In the genomic region with DNA sequence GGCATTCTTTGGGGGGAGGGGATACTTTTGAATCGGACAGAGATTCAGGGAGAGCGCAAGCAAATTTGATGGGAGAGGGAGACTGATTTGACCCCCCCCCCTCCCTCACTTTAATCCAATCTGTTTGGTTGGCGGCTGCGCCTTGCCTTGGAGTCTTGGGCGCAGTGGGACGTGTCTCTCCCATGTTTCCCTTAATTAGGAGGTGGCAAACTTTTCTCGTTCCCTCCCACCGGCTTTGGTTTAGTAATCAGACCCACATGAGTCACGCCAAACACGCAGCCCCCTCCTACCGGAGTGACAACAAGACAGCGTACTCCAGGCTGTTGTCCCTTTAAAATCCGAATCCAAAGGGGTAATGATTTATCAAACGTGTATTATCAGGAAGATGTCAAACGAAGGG, we compare ENCODE assay signal across 15 mouse cellular contexts. TPM values are rescaled to one million over a fixed set of nuclear protein-coding genes. Genes with fewer than 3 reads are reported as not detected.
A peak's percentile ranks its signal among the peaks of the same experiment; 100 is the strongest.
DNase-seq lines count a peak whose midpoint lies in the region; ATAC-seq and TF ChIP-seq lines count a peak whose summit lies in the region.
"Had no signal": no experiment of that assay in that cellular context is flagged by ENCODE, and none has a peak within 500 bp of the region (broad histone marks: within the 10 kb centered on the region; RNA-seq: fewer than 3 reads in every experiment).

Gene Slc6a5, plus strand, starts transcription at position 297 of the 400 bp plus-strand sequence.

- WGBS in forebrain, embryonic 12.5 days, result under 1% methylated on average over 15 of the region's 15 CpGs
- WGBS in forebrain, embryonic 13.5 days, result under 1% methylated on average over 15 of the region's 15 CpGs
- WGBS in hindbrain, embryonic 11.5 days, result 3% methylated on average over 15 of the region's 15 CpGs
- WGBS in midbrain, embryonic 15.5 days, result 1% methylated on average over 15 of the region's 15 CpGs

- TF ChIP-seq POLR2A in ES-Bruce4 (IDR thresholded peaks at IDR 0.05; ENCODE audit: insufficient read depth, low read length), result no peak

- no peak within 1 kb of the TSS for H3K27ac ChIP-seq in forebrain, embryonic 12.5 days
- H3K27ac ChIP-seq in forebrain, embryonic 13.5 days, result no peak within 1 kb of the TSS
- H3K27ac ChIP-seq in ES-Bruce4 (ENCODE audit: insufficient read depth, low read length), result no peak within 1 kb of the TSS
- peak within 1 kb of the TSS; percentile 61 for H3K27ac ChIP-seq in hindbrain, embryonic 11.5 days (ENCODE audit: low read depth, low read length)
- no peak within 1 kb of the TSS for H3K27ac ChIP-seq in midbrain, embryonic 15.5 days

- no peak within 1 kb of the TSS for H3K9ac ChIP-seq in forebrain, embryonic 12.5 days
- no peak within 1 kb of the TSS for H3K9ac ChIP-seq in forebrain, embryonic 13.5 days
- no peak within 1 kb of the TSS for H3K9ac ChIP-seq in ES-Bruce4 (ENCODE audit: low read depth, poor library complexity, severe bottlenecking)
- peak within 1 kb of the TSS; percentile 45; the same call in 1 of the 2 replicates for H3K9ac ChIP-seq in hindbrain, embryonic 11.5 days (ENCODE audit: low read depth, low read length)
- H3K9ac ChIP-seq in midbrain, embryonic 15.5 days, result no peak within 1 kb of the TSS

- H3K36me3 ChIP-seq in forebrain, embryonic 12.5 days (replicated peaks), result no peaks in the 10 kb centered on the region
- H3K36me3 ChIP-seq in forebrain, embryonic 13.5 days (ENCODE audit: poor library complexity, severe bottlenecking), result no peaks in the 10 kb centered on the region
- no peaks in the 10 kb centered on the region for H3K36me3 ChIP-seq in ES-Bruce4 (ENCODE audit: control insufficient read depth, insufficient read depth, low read length, poor library complexity, severe bottlenecking)
- no peaks in the 10 kb centered on the region for H3K36me3 ChIP-seq in hindbrain, embryonic 11.5 days (ENCODE audit: control insufficient read depth, insufficient read depth, low read length)
- H3K36me3 ChIP-seq in midbrain, embryonic 15.5 days (replicated peaks), result no peaks in the 10 kb centered on the region

- TF ChIP-seq CTCF in ES-Bruce4 (IDR thresholded peaks at IDR 0.05; ENCODE audit: low read depth, low read length), result no peak

- peak within 1 kb of the TSS; percentile 10; the same call in 1 of the 2 replicates for H3K4me3 ChIP-seq in forebrain, embryonic 12.5 days (replicated peaks)
- H3K4me3 ChIP-seq in forebrain, embryonic 13.5 days, result no peak within 1 kb of the TSS
- peak within 1 kb of the TSS; percentile 44 for H3K4me3 ChIP-seq in ES-Bruce4 (ENCODE audit: low read depth, low read length)
- H3K4me3 ChIP-seq in hindbrain, embryonic 11.5 days (ENCODE audit: low read depth, low read length), result peak within 1 kb of the TSS; percentile 35
- H3K4me3 ChIP-seq in midbrain, embryonic 15.5 days, result no peak within 1 kb of the TSS
- H3K4me3 ChIP-seq: erythroblast, embryonic 14.5 days had no signal

- no peak within 1 kb of the TSS for H3K4me2 ChIP-seq in forebrain, embryonic 12.5 days
- no peak within 1 kb of the TSS for H3K4me2 ChIP-seq in forebrain, embryonic 13.5 days
- H3K4me2 ChIP-seq in hindbrain, embryonic 11.5 days (replicated peaks; ENCODE audit: low read depth, low read length), result peak within 1 kb of the TSS; percentile 6; the same call in 1 of the 2 replicates
- H3K4me2 ChIP-seq in midbrain, embryonic 15.5 days, result peak within 1 kb of the TSS; percentile 13; the same call in 1 of the 2 replicates

- H3K9me3 ChIP-seq in forebrain, embryonic 12.5 days, result no peaks in the 10 kb centered on the region
- H3K9me3 ChIP-seq in forebrain, embryonic 13.5 days (replicated peaks), result no peaks in the 10 kb centered on the region
- H3K9me3 ChIP-seq in ES-Bruce4 (replicated peaks; ENCODE audit: control insufficient read depth, insufficient read depth, low read length, poor library complexity, severe bottlenecking), result no peaks in the 10 kb centered on the region
- no peaks in the 10 kb centered on the region for H3K9me3 ChIP-seq in hindbrain, embryonic 11.5 days (ENCODE audit: control insufficient read depth, low read length)
- no peaks in the 10 kb centered on the region for H3K9me3 ChIP-seq in midbrain, embryonic 15.5 days

- peaks cover 98% of the 10 kb centered on the region for H3K27me3 ChIP-seq in forebrain, embryonic 12.5 days
- H3K27me3 ChIP-seq in forebrain, embryonic 13.5 days, result peaks cover 100% of the 10 kb centered on the region
- peaks cover 12% of the 10 kb centered on the region for H3K27me3 ChIP-seq in ES-Bruce4 (ENCODE audit: control insufficient read depth, insufficient read depth, low read length, poor library complexity, severe bottlenecking)
- H3K27me3 ChIP-seq in hindbrain, embryonic 11.5 days (ENCODE audit: control insufficient read depth, insufficient read depth, low read length), result peaks cover 96% of the 10 kb centered on the region
- H3K27me3 ChIP-seq in midbrain, embryonic 15.5 days (replicated peaks), result peaks cover 80% of the 10 kb centered on the region

- ATAC-seq in forebrain, embryonic 12.5 days (ENCODE audit: low FRiP score), result no peak
- no peak for ATAC-seq in forebrain, embryonic 13.5 days
- ATAC-seq in hindbrain, embryonic 11.5 days (ENCODE audit: low FRiP score), result no peak
- no peak for ATAC-seq in midbrain, embryonic 15.5 days (replicated peaks)
- ATAC-seq: lung, postnatal 0 days had no signal

- TF ChIP-seq EP300 in ES-Bruce4 (IDR thresholded peaks at IDR 0.05; ENCODE audit: insufficient read depth, low read depth, low read length), result no peak

- H3K4me1 ChIP-seq in forebrain, embryonic 12.5 days, result peaks cover 29% of the 10 kb centered on the region
- peaks cover 12% of the 10 kb centered on the region for H3K4me1 ChIP-seq in forebrain, embryonic 13.5 days
- no peaks in the 10 kb centered on the region for H3K4me1 ChIP-seq in ES-Bruce4 (ENCODE audit: control insufficient read depth, insufficient read depth, low read length)
- H3K4me1 ChIP-seq in hindbrain, embryonic 11.5 days (replicated peaks; ENCODE audit: control insufficient read depth, insufficient read depth, low read length), result no peaks in the 10 kb centered on the region; the same call in 1 of the 2 replicates
- peaks cover 11% of the 10 kb centered on the region for H3K4me1 ChIP-seq in midbrain, embryonic 15.5 days

- DNase-seq in hindbrain, embryonic 11.5 days (ENCODE audit: low spot score), result no peak
- no peak for DNase-seq in ovary, postnatal 10 days (ENCODE audit: low spot score)
- no peak for DNase-seq in Muller cell, postnatal 12 days (ENCODE audit: inconsistent ontology term)
- no peak for DNase-seq in layer of hippocampus, adult 8-10 months (ENCODE audit: low spot score in 2 of 2)
- DNase-seq: thymus, postnatal 36 days had no signal

RNA-seq across cellular contexts. Expression of gene Slc6a5, which starts in this region (rescaled TPM):
- not detected in 2 replicates for polyA plus RNA-seq in forebrain, embryonic 12.5 days (2016; fragmentation: Nextera tagmentation; extraction: Ambion mirVana)
- polyA plus RNA-seq in forebrain, embryonic 13.5 days (2015; fragmentation: Nextera tagmentation; extraction: Ambion mirVana), result 0.08 TPM in 1 of 2 replicates, not detected in the other
- not detected in 2 replicates for polyA plus RNA-seq in ES-Bruce4 (2011; ENCODE audit: insufficient read depth, insufficient read length, low read depth, missing spikeins)
- polyA plus RNA-seq in hindbrain, embryonic 11.5 days (2014; fragmentation: Nextera tagmentation; extraction: Ambion mirVana), result 5.2 and 5.4 TPM in 2 replicates
- 0.31 and 0.41 TPM in 2 replicates for polyA plus RNA-seq in midbrain, embryonic 15.5 days (2015; fragmentation: Nextera tagmentation; extraction: Ambion mirVana)
- under 1 TPM in 2 of 4 experiments, not detected in 2; 0.07 to 0.08 TPM for total RNA-seq in layer of hippocampus, adult 8-10 months (2022)
- total RNA-seq: gastrocnemius, adult 18-20 months; heart, postnatal 4 days had no signal
- polyA plus RNA-seq: erythroblast, embryonic 14.5 days; lung, postnatal 0 days; small intestine, adult 2 months; stomach, embryonic 16.5 days had no signal

Comparison
In these comparisons a context has a peak if more than half of its experiments do, and no peak if none do; other contexts are left out.
1. H3K4me3 ChIP-seq: peak in forebrain, embryonic 12.5 days (single experiment), ES-Bruce4 (single experiment) and hindbrain, embryonic 11.5 days (single experiment); none in forebrain, embryonic 13.5 days (single experiment) and midbrain, embryonic 15.5 days (single experiment).
2. H3K4me2 ChIP-seq: peak in hindbrain, embryonic 11.5 days (single experiment) and midbrain, embryonic 15.5 days (single experiment); none in forebrain, embryonic 12.5 days (single experiment) and forebrain, embryonic 13.5 days (single experiment).